Mouse (Mus musculus) liver, embryonic 14.5 days (tissue): ENCODE results near the gene Ak6.

Experiments used
- CTCF ChIP-seq: IDR thresholded peaks from 2 replicates; pipeline ENCODE4 v1.5.1; 2016; ENCODE audit warnings: antibody characterized with exemption, low read depth, control low read depth
- EP300 ChIP-seq: IDR thresholded peaks from 2 replicates; pipeline ENCODE4 v1.6.1; 2016; ENCODE audit warnings: antibody characterized with exemption, low read depth

DNA sequence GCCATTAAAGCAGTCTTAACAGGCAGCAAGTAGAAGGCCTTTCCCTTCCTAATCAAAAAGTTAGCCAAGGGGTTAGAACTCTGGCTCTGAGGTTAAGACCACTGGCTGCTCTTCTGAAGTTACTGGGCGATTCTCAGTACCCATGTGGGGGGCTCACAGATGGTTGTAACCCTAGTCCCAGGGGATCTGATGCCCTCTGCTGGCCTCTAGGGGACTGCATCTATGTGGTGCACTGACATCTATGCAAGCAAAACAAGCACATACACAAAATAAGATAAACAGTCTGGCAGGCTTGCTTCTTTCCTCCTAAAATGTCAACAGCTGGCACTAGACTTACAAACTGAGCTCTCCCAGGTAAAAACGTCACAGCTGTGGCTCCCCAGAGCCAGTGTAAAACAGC, 37.9 kb upstream of the Ak6 start:
- TF ChIP-seq EP300 (no peak), CTCF (peak; percentile 40; the same call in 1 of the 2 replicates)
